Mouse (Mus musculus): ENCODE measurements around the gene Rere.

Rere gene

GRCm38 (mm10) chr4:150346651-150347386, 65.4 kb downstream of the Rere start:
- ATAC-seq (ENCODE audit: low TSS enrichment) = 0 out of 2 replicates have a peak, but pooled peaks have one; percentile 28

GRCm38 (mm10) chr4:150347387-150347672, 65.9 kb downstream of the Rere start:
- no peak for ATAC-seq (ENCODE audit: low TSS enrichment)

GRCm38 (mm10) chr4:150349680-150350101, 68.2 kb downstream of the Rere start:
- no peak for ATAC-seq (ENCODE audit: low TSS enrichment)

- ATAC-seq (ENCODE audit: low TSS enrichment) = no peak; the same call in 1 of the 2 replicates
These were observed 70.1 kb downstream of the Rere start for GRCm38 (mm10) chr4:150351419-150352075.

GRCm38 (mm10) chr4:150352736-150353135, 71.3 kb downstream of the Rere start:
- no peak for ATAC-seq (ENCODE audit: low TSS enrichment)

GRCm38 (mm10) chr4:150353376-150353900, 72.0 kb downstream of the Rere start:
- no peak for ATAC-seq (ENCODE audit: low TSS enrichment)

- ATAC-seq (ENCODE audit: low TSS enrichment) = no peak
These were observed 74.4 kb downstream of the Rere start for GRCm38 (mm10) chr4:150355801-150356200.

GRCm38 (mm10) chr4:150361986-150362691, 80.7 kb downstream of the Rere start:
- no peak for ATAC-seq (ENCODE audit: low TSS enrichment)

GRCm38 (mm10) chr4:150362858-150363257, 81.4 kb downstream of the Rere start:
- no peak for ATAC-seq (ENCODE audit: low TSS enrichment)

- no peak for ATAC-seq (ENCODE audit: low TSS enrichment)
These were observed 83.3 kb downstream of the Rere start for GRCm38 (mm10) chr4:150364786-150365185.

- no peak for ATAC-seq (ENCODE audit: low TSS enrichment)
These were observed 85.2 kb downstream of the Rere start for GRCm38 (mm10) chr4:150366510-150367208.

- peak; percentile 73 for ATAC-seq (ENCODE audit: low TSS enrichment)
These were observed 90.3 kb downstream of the Rere start for GRCm38 (mm10) chr4:150371580-150372380.

GRCm38 (mm10) chr4:150372631-150373041, 91.2 kb downstream of the Rere start:
- no peak for ATAC-seq (ENCODE audit: low TSS enrichment)

GRCm38 (mm10) chr4:150373111-150374109, 92.0 kb downstream of the Rere start:
- peak; percentile 58 for ATAC-seq (ENCODE audit: low TSS enrichment)

GRCm38 (mm10) chr4:150374651-150375447, 93.4 kb downstream of the Rere start:
- no peak for ATAC-seq (ENCODE audit: low TSS enrichment)

GRCm38 (mm10) chr4:150375448-150375935, 94.0 kb downstream of the Rere start:
- no peak for ATAC-seq (ENCODE audit: low TSS enrichment)

GRCm38 (mm10) chr4:150379313-150379712, 97.9 kb downstream of the Rere start:
- ATAC-seq (ENCODE audit: low TSS enrichment) = no peak

- ATAC-seq (ENCODE audit: low TSS enrichment) = no peak
These were observed 98.3 kb downstream of the Rere start for GRCm38 (mm10) chr4:150379772-150380171.

- ATAC-seq (ENCODE audit: low TSS enrichment) = no peak
These were observed 98.8 kb downstream of the Rere start for GRCm38 (mm10) chr4:150380273-150380672.

Measured in frontal cortex, adult (tissue).